Mouse (Mus musculus): Measurements from ENCODE around the gene Hist1h2bm. TPM values are rescaled to one million over a fixed set of nuclear protein-coding genes. Genes with fewer than 3 reads are reported as not detected.
A peak's percentile ranks its signal among the peaks of the same experiment; 100 is the strongest.
"Not testable (repeated sequence)": the region's sequence is repeated elsewhere in the genome, so short reads cannot be mapped to it uniquely, and the experiment has no call there.

The Hist1h2bm gene
- total RNA-seq, 4 experiments from 2014 or later = 3.7 to 7.9 (median 5.3) TPM

DNA sequence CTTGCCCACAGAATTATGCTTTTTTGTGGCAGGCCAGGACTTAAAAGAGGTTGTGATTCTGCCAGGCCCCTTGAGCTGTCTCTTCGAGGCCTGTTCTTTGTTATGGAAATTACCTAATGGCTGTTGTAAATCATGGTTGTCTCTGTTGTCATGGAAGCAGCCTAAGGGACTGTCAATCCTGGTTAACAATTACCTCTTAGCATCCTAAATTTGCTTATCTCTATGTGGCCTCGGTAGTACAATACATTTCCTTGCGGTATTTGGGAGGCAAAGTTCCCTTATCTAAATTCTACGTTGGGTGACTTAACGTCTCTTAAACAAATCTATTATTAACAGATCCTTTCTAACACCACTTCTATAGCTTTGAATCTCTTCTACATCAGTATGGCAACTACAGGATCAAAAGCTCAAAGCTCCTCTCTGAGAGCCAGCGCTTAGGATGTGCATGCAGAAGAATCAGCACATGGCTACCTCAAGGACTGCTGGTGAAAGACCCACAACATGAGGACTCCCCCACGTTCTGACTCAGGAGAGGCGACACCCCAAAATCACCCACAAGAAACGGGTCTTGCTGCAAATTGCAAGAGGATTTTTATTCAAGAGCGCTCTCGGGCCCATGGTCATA lies 6.2 kb downstream of the Hist1h2bm start:
- no peak for DNase-seq

DNA sequence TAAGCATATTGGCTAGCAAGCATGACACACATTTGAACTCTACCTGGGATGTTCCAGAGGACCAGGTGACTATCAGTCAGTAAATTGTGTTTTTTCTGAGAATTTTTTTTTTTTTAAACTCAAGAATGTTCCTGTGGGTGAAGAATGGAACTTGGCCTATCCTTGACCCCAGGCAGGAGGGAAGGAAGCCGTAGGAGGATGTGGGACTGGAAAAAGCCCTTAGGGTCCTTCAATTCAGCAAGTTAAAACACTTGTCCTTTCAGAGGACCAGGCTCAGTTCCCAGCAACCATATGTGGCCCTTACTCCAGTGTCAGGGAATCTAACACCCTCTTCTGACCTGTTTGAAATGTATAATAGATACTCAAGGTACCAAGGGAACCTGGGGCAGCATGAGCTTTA lies 7.7 kb downstream of the Hist1h2bm start:
- no peak for DNase-seq

DNA sequence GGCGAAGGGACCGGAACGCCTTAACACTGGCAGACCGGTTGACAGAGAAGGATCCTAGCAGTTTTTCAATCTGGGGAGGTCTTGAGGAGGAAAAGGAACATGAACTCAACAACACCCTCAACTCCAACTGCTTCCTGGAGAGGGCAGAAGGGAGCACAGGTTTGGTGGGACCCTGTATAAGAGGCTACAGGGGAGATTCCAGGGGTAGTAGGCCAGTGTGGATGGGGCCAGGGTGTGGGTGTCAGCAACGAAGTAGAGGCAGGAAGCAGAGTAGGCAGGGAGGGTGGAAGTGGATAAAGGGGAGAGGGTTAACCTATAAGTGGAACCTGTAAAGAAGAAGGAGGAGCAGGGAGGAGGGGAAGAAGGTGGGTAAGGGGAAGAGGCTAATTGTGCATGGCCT lies 11.6 kb downstream of the Hist1h2bm start:
- no peak for DNase-seq

DNA sequence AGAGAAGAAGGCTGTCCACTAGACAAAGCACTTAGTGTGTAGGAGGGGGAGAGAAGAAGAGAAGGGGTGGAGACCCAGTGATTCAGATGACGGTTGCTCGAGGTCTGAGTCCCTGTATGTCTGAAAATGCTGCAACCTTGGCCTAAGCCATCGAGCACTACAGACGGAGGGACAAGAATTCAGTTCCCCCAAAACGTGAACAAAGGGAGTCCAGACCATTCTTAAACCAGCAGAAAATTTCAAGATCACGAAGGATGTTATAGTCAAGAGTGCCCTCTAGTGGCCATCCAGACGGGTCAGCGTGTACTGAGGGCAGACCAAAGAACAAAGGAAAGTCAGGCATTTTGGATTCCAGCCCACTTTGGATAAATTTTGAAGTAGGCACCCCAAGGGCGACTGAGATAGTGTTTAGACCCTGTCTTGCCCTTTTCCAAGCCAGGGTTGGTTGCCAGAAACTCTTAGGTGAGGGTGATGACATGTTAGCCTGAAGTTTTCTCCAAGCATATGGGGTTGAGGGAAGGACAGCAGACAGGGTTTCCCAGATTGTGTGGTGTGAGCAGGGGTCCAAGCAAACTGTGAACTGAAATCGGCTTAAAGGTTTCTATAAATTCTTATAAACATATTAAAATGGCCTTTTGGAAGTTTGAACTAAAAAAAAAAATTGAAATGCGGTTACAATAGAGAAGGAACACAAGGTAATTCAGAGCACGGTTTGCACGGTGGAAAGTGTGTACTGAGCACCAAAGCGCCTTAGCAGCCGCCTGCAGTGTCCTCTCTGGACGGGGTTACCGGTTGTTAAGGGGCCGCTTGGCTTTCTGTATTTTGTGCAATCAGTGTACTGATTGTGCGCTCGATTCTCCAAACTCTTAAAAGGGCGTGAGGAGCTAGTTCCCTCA lies 12.4 kb downstream of the Hist1h2bm start:
- peak; percentile 58 for DNase-seq

DNA sequence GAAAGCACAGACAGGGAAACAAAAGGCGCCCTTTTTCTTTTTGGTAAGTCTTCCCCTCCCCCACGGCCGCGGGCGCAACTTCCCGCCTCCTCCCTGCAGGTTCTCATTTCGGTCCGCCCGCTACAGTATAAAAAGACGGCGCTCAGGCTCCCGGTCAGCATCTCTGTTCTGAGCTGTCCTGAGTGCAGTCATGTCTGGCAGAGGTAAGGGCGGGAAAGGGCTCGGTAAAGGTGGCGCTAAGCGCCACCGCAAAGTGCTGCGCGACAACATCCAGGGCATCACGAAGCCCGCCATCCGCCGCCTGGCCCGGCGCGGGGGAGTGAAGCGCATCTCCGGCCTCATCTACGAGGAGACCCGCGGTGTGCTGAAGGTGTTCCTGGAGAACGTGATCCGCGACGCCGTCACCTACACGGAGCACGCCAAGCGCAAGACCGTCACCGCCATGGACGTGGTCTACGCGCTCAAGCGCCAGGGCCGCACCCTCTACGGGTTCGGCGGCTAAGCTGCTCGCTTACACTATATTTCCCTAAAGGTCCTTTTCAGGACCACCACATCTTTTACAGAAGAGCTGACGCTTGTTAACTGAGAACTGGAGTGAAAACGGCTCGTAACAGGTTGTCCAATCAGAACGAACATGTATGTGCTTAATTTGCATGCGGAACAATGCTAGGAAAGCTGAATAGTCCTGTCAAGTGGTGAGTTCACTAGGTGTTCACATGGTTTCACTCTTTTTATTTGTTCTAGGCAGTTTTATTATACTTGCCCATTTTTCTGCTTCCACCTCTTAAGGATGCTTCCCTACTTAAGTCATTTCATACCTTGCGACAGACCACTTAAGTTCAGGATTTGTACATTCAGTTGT lies 13.3 kb downstream of the Hist1h2bm start, which contains the start of gene Hist1h4j:
Gene Hist1h4j, plus strand, starts transcription at position 159 of the 862 bp plus-strand sequence.
- peak; percentile 47 for DNase-seq

DNA sequence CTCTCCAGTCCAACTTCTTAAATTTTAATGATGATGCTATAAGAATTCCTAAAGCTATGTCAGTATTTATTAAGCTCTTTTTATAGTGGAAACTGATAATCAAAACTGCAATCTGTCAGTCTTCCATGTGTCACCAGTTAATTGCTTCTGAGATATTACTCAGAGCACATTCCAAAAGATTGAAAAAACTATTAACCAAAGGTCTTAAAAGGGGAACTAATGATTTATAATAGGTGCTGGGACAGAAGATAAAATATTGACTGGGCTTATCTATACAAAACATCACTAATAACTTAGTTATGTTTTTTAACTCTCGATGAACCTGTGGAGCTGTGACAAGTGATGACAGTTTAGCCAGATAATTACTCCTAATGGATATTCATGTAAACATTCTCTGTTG lies 23.2 kb downstream of the Hist1h2bm start:
- DNase-seq = no peak

DNA sequence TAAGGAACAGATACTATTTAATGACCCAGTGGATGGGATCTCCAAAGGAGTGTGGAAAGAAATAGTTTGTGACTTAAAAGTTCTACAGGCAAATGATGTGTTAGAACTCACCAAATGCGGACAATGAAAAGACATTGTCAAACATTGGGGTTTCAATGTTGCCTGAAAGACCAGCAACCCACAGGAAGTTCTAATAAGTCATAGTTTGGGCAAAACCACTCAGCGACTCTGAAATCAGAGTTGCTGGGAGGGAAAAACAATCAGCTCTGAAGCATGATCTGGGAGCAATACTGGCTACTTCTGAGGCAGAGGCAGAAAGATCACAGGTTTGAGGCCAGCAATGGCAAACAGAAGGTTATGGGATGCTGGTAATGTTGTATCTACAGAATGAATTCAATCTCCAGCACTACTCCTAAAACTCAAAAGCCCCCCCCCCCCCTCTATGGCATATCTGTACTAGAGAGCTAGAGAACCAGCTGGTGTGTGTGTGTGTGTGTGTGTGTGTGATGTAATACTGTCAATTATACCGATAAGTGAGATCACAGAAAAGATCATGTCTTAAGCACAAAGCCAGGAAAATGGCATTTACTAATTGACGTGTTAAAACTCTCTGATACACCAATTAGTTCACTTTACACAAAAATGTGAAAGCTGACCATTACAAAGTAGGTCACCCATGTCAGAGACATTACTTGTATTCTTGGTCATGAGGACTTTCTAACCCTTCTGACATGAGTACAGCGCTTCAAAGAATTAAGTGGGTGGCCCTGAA lies 27.7 kb downstream of the Hist1h2bm start:
- no peak for DNase-seq

DNA sequence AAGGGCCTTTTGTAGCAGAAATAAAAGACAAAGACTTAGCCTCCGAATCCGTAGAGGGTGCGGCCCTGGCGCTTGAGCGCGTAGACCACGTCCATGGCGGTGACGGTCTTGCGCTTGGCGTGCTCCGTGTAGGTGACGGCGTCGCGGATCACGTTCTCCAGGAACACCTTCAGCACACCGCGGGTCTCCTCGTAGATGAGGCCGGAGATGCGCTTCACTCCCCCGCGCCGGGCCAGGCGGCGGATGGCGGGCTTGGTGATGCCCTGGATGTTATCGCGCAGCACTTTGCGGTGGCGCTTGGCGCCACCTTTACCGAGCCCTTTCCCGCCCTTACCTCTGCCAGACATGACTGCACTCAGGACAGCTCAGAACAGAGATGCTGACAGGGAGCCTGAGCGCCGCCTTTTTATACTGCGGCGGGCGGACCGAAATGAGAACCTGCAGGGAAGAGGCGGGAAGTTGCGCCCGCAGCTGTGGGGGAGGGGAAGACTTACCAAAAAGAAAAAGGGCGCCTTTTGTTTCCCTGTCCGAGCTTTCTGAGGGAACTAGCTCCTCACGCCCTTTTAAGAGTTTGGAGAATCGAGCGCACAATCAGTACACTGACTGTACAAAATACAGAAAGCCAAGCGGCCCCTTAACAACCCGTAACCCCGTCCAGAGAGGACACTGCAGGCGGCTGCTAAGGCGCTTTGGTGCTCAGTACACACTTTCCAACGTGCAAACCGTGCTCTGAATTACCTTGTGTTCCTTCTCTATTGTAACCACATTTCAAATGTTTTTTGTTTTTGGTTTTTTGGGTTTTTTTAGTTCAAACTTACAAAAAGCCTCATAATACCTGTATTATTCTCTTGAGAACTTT lies 28.5 kb downstream of the Hist1h2bm start, which contains the start of gene Hist1h4k:
Gene Hist1h4k, minus strand, starts transcription at position 347 of the 859 bp plus-strand sequence.
- peak; percentile 83 for DNase-seq

DNA sequence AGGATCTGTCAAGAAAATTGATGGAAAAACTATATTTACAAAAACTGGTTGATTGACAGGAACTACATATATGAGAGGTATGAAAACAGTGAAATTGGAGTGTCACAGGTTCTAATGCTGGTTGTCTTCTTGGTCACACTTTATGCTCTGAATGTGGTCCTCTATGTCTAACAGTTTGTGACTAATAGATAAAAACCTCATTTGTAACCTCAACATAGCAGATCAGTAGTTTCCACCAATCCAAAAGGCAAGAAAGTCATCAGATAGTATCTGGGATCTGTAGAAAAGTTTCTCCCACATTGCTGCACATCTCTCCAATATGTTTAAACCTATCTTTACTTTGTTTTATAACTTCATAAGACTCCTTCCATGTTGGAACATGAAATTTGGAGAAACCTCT lies 29.6 kb downstream of the Hist1h2bm start:
- DNase-seq = no peak

DNA sequence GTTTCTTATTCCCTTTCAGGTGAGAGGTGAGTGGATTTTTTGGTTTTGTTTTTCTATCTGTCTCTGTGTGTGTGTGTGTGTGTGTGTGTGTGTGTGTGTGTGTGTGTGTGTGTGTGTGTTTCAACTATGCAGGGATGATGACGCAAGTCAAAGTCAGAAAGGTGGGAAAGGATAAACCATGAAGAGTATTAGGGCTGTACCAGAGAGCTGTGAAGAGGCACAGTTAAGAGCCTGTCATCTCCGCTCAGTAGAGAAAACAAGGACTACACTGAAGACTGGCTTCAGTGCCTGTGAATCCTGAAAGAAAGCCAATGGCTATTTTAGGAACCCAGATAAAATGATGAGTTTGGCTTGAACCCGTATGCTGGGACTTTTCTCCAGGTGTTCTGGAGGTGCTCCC lies 30.0 kb downstream of the Hist1h2bm start:
- no peak for DNase-seq

DNA sequence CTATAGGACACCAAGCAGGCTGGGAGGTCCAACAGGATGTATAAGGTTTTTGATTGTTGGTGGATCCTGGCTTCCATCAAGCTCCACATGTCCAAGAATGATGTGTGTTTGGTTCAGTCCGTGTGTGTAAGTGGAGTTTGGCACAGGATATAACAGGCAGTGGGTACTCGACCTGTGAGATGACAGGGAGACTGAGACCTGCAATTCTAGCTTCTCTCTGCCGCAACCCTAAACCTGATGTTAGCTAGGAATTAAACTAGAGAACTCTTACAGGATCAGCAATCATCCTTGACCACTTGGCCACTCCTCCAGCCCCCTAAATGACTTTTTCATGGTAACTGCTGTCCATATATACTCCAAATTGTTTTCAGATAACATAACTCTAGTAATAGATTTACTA lies 30.5 kb downstream of the Hist1h2bm start:
- no peak for DNase-seq

DNA sequence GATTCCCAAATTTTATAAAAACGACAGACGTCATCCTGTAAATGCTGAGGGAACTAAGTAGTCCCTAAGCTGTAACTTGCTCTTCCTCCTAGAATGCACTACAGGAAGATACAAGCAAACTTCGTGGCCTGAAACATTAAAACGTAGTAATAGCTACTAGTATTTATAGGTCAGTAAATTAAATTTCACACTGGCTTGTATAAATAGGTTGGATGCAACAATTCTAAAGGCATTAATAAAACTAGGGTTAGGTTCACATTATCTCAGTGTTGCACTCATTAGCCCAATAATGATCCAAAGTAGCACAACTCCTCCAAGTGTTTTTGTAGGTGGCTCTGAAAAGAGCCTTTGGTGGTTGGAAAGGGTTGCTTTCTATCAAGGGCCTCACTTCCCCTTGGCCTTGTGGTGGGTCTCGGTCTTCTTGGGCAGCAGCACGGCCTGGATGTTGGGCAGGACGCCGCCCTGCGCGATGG lies 31.2 kb downstream of the Hist1h2bm start:
- no peak for DNase-seq

DNA sequence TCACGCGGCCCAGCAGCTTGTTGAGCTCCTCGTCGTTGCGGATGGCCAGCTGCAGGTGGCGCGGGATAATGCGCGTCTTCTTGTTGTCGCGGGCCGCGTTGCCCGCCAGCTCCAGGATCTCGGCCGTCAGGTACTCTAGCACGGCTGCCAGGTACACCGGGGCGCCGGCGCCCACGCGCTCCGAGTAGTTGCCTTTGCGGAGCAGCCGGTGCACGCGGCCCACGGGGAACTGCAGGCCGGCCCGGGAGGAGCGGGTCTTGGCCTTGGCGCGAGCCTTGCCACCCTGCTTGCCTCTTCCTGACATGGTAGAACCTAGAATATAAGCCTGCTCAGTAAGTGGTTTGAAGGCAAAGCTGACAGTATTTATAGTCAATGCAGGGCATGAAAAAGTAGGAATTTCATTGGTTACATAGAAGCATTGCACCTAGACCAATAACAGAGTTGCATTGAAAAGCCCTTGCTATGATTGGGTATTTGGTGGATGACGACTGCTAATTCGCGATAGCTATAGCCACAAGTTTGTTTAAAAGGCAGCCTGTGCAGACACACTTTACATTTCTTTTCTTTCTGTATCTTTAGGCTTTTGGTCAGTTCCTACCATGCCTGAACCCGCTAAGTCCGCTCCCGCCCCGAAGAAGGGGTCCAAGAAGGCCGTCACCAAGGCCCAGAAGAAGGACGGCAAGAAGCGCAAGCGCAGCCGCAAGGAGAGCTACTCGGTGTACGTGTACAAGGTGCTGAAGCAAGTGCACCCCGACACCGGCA lies 31.9 kb downstream of the Hist1h2bm start, which contains the start of the genes Hist1h2ak and Hist1h2bn:
Gene Hist1h2ak, minus strand, starts transcription at position 304 of the 762 bp plus-strand sequence.
Gene Hist1h2bn, plus strand, starts transcription at position 600 of the 762 bp plus-strand sequence.
- peak; percentile 53 for DNase-seq

DNA sequence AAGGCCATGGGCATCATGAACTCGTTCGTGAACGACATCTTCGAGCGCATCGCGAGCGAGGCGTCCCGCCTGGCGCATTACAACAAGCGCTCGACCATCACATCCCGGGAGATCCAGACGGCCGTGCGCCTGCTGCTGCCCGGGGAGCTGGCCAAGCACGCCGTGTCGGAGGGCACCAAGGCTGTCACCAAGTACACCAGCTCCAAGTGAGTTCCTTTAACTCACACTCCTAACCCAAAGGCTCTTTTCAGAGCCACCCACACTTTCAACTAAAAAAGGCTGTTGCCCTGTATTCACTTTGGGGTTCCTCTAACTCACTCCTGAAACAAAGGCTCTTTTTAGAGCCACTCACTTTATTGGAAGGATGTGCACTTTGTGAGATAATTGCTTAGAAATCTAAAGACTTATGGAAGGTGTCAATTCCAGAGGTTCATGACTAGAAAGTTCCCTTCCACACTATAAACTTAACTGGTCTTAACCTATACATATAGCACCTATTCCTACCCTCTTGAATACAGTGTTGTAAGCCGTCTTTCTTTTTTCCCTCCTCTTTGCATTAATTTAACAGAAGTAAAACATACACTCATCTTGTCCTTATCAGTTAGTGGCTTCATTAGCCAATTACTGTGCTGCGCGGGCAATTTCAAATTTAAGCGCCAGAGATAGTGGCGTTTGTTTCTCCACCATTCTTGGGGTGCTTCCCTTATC lies 32.6 kb downstream of the Hist1h2bm start:
- not testable (repeated sequence) for DNase-seq

DNA sequence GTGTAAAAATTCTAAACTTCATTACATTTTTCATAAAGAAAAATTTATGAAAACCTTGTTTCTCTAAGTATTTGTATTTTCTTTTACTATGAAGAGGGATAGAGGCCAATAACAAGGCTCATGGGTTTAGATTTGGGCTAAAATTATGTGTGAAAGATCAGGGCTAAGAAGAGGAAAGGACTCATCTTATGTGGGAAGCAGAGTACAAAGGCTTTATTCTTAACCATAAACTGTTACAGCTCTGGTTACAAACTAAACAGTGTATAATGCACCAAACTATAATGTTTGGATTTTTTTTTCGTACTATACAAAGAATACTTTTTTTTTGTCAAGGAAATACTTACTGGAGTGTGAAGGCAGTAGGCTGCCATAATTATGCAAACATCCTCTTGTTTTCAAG lies 33.9 kb downstream of the Hist1h2bm start:
- no peak for DNase-seq

All from adrenal gland, adult 8-10 months (tissue).